Mouse (Mus musculus): ENCODE measurements at regions not wholly inside any gene's neighbourhood (a gene's known extent, or its start where the extent isn't known, plus 50 kb on each side); places are given as distances from the start of the nearest gene placed in this dataset.

GRCm38 (mm10) chr2:117913846-117914245 is 197.8 kb upstream of the Thbs1 start:
- DNase-seq = no peak

- no peak for DNase-seq
Measured at GRCm38 (mm10) chr2:117915821-117916220, 195.9 kb upstream of the Thbs1 start.

GRCm38 (mm10) chr2:117917181-117917580 is 194.5 kb upstream of the Thbs1 start:
- no peak for DNase-seq

- no peak for DNase-seq
Measured at GRCm38 (mm10) chr2:117924877-117925276, 186.8 kb upstream of the Thbs1 start.

- no peak for DNase-seq
Measured at GRCm38 (mm10) chr2:117925412-117925811, 186.3 kb upstream of the Thbs1 start.

- DNase-seq = no peak
Measured at GRCm38 (mm10) chr2:117928062-117928461, 183.6 kb upstream of the Thbs1 start.

GRCm38 (mm10) chr2:117929586-117929985 is 182.1 kb upstream of the Thbs1 start:
- DNase-seq = no peak

- no peak for DNase-seq
Measured at GRCm38 (mm10) chr2:117930895-117931537, 180.7 kb upstream of the Thbs1 start.

GRCm38 (mm10) chr2:117936590-117936989 is 175.1 kb upstream of the Thbs1 start:
- DNase-seq = no peak

- no peak for DNase-seq
Measured at GRCm38 (mm10) chr2:117938283-117939049, 173.2 kb upstream of the Thbs1 start.

GRCm38 (mm10) chr2:117941517-117942096 is 170.1 kb upstream of the Thbs1 start:
- DNase-seq = no peak

- DNase-seq = peak; percentile 28
Measured at GRCm38 (mm10) chr2:117943666-117944065, 168.0 kb upstream of the Thbs1 start.

- DNase-seq = no peak
Measured at GRCm38 (mm10) chr2:117944325-117944724, 167.4 kb upstream of the Thbs1 start.

GRCm38 (mm10) chr2:117944942-117945341 is 166.7 kb upstream of the Thbs1 start:
- no peak for DNase-seq

GRCm38 (mm10) chr2:117950431-117951336 is 161.0 kb upstream of the Thbs1 start:
- no peak for DNase-seq

- no peak for DNase-seq
Measured at GRCm38 (mm10) chr2:117951337-117951718, 160.3 kb upstream of the Thbs1 start.

GRCm38 (mm10) chr2:117958737-117959136 is 152.9 kb upstream of the Thbs1 start:
- DNase-seq = no peak

GRCm38 (mm10) chr2:117959440-117959839 is 152.2 kb upstream of the Thbs1 start:
- DNase-seq = no peak

- no peak for DNase-seq
Measured at GRCm38 (mm10) chr2:117962531-117962930, 149.1 kb upstream of the Thbs1 start.

- DNase-seq = no peak
Measured at GRCm38 (mm10) chr2:117963526-117963925, 148.2 kb upstream of the Thbs1 start.

- DNase-seq = no peak
Measured at GRCm38 (mm10) chr2:117965758-117966157, 145.9 kb upstream of the Thbs1 start.

GRCm38 (mm10) chr2:117968731-117969130 is 142.9 kb upstream of the Thbs1 start:
- DNase-seq = no peak
